ENCODE assay signal across 9 mouse cellular contexts in genomic region chr13:43241069-43241468, GRCm38 (mm10).
DNase-seq lines count a peak whose midpoint lies in the region; ATAC-seq and TF ChIP-seq lines count a peak whose summit lies in the region.
"Had no signal": no experiment of that assay in that cellular context is flagged by ENCODE, and none has a peak within 500 bp of the region (broad histone marks: within the 10 kb centered on the region; RNA-seq: fewer than 3 reads in every experiment).

No protein-coding gene starts in this region.

- no peak overlapping the region for H3K4me3 ChIP-seq in gastrocnemius, adult 2 months
- no peak overlapping the region for H3K4me3 ChIP-seq in lung, embryonic 15.5 days
- no peak overlapping the region for H3K4me3 ChIP-seq in lung, adult 2 months (replicated peaks; ENCODE audit: extremely low read depth, low read depth, low read length)
- no peak overlapping the region for H3K4me3 ChIP-seq in forebrain, embryonic 15.5 days
- H3K4me3 ChIP-seq in midbrain, embryonic 15.5 days = no peak overlapping the region

- H3K27ac ChIP-seq in gastrocnemius, adult 2 months = 0 out of 2 replicates have a peak overlapping the region, but pooled peaks have one; percentile 4
- peak overlapping the region; percentile 41; the same call in 1 of the 2 replicates for H3K27ac ChIP-seq in lung, embryonic 15.5 days
- peak overlapping the region; percentile 70 for H3K27ac ChIP-seq in forebrain, embryonic 15.5 days (replicated peaks)
- peak overlapping the region; percentile 31; the same call in 1 of the 2 replicates for H3K27ac ChIP-seq in midbrain, embryonic 15.5 days

- DNase-seq in gastrocnemius, adult 2 months = no peak
- DNase-seq in gastrocnemius, adult 8-10 months (ENCODE audit: low spot score in 2 of 2) = no peak
- no peak for DNase-seq in lung, adult 2 months
- DNase-seq in urinary bladder, postnatal 25 days (ENCODE audit: low spot score) = no peak
- DNase-seq in layer of hippocampus, adult 11-12 months (ENCODE audit: low spot score) = no peak

- no peaks in the 10 kb centered on the region for H3K27me3 ChIP-seq in lung, embryonic 15.5 days
- H3K27me3 ChIP-seq in forebrain, embryonic 15.5 days = no peaks in the 10 kb centered on the region
- no peaks in the 10 kb centered on the region for H3K27me3 ChIP-seq in midbrain, embryonic 15.5 days (replicated peaks)
- H3K27me3 ChIP-seq: megakaryocyte, embryonic 14.5 days had no signal

- peaks cover 41% of the 10 kb centered on the region for H3K4me1 ChIP-seq in lung, embryonic 15.5 days
- peaks cover 18% of the 10 kb centered on the region for H3K4me1 ChIP-seq in lung, adult 2 months (ENCODE audit: control insufficient read depth, insufficient read depth, low read length)
- H3K4me1 ChIP-seq in forebrain, embryonic 15.5 days = peaks cover 32% of the 10 kb centered on the region
- peaks cover 20% of the 10 kb centered on the region for H3K4me1 ChIP-seq in midbrain, embryonic 15.5 days

- no peak for ATAC-seq in lung, embryonic 15.5 days (ENCODE audit: borderline replicate concordance, extremely low read depth, low FRiP score, low TSS enrichment)
- peak; percentile 73 for ATAC-seq in forebrain, embryonic 15.5 days (replicated peaks)
- ATAC-seq in midbrain, embryonic 15.5 days (replicated peaks) = peak; percentile 55

- WGBS in lung, embryonic 15.5 days = 0% methylated on average over 1 of the region's 1 CpGs
- 11% methylated on average over 1 of the region's 1 CpGs for WGBS in lung, adult 2 months
- 6% methylated on average over 1 of the region's 1 CpGs for WGBS in forebrain, embryonic 15.5 days
- 11% methylated on average over 1 of the region's 1 CpGs for WGBS in midbrain, embryonic 15.5 days

- H3K36me3 ChIP-seq in lung, embryonic 15.5 days = no peaks in the 10 kb centered on the region
- H3K36me3 ChIP-seq in forebrain, embryonic 15.5 days = no peaks in the 10 kb centered on the region
- no peaks in the 10 kb centered on the region for H3K36me3 ChIP-seq in midbrain, embryonic 15.5 days (replicated peaks)

- TF ChIP-seq POLR2A in lung, adult 2 months (IDR thresholded peaks at IDR 0.05; ENCODE audit: borderline replicate concordance, extremely low read depth, low read depth, low read length) = no peak

- no peak overlapping the region for H3K4me2 ChIP-seq in lung, embryonic 15.5 days
- no peak overlapping the region for H3K4me2 ChIP-seq in forebrain, embryonic 15.5 days (replicated peaks)
- no peak overlapping the region for H3K4me2 ChIP-seq in midbrain, embryonic 15.5 days

- intact Hi-C loops in gastrocnemius, adult 2 months (cut with DNase I) = no loop called here

- H3K9me3 ChIP-seq in lung, embryonic 15.5 days = no peaks in the 10 kb centered on the region
- no peaks in the 10 kb centered on the region for H3K9me3 ChIP-seq in forebrain, embryonic 15.5 days
- H3K9me3 ChIP-seq in midbrain, embryonic 15.5 days = no peaks in the 10 kb centered on the region

- no peak for TF ChIP-seq CTCF in gastrocnemius, adult 2 months (IDR thresholded peaks at IDR 0.05)
- TF ChIP-seq CTCF in lung, adult 2 months (IDR thresholded peaks at IDR 0.05; ENCODE audit: insufficient read depth, low read length) = no peak

- no peak overlapping the region for H3K9ac ChIP-seq in lung, embryonic 15.5 days
- no peak overlapping the region for H3K9ac ChIP-seq in forebrain, embryonic 15.5 days (replicated peaks)
- no peak overlapping the region for H3K9ac ChIP-seq in midbrain, embryonic 15.5 days

Comparison
In these comparisons a context has a peak if more than half of its experiments do, and no peak if none do; other contexts are left out.
1. H3K27ac ChIP-seq: peak in every context shown above with its lines; median percentile 70 in forebrain, embryonic 15.5 days; 41 in lung, embryonic 15.5 days; 31 in midbrain, embryonic 15.5 days; 4 in gastrocnemius, adult 2 months.